Mouse (Mus musculus) layer of hippocampus, postnatal 14 days (tissue): ENCODE data around the gene Sec23ip. TPM values are rescaled to one million over a fixed set of nuclear protein-coding genes. Genes with fewer than 3 reads are reported as not detected.

ENCODE experiments used
- DNase-seq, 2 experiments: peaks; one replicate each; pipeline ENCODE4 v3.0.0; 2021 to 2022; ENCODE audit warnings: low spot score in 2 of 2, mixed read lengths in 1 of 2
- microRNA-seq, 2 experiments: library from miRNA; unstranded; fragments of <30 nt; microRNA quantifications; one replicate each; pipeline ENCODE4 v1.2.0; 2021
- total RNA-seq, 2 experiments: library from RNA; stranded (reverse); gene quantifications; 2 replicates each; pipeline ENCODE4 v1.2.3; 2021

The Sec23ip gene
- total RNA-seq, 2 experiments from 2014 or later: 47.2 to 49.3 TPM

GRCm38 (mm10) chr7:128766696-128767095 lies 22.0 kb downstream of the Sec23ip start:
- no peak for DNase-seq

GRCm38 (mm10) chr7:128777201-128777600 lies 32.5 kb downstream of the Sec23ip start:
- no peak for DNase-seq

- DNase-seq: peak; percentile 41 to 63
Observed at GRCm38 (mm10) chr7:128779305-128779704, 34.6 kb downstream of the Sec23ip start.

- no peak for DNase-seq
Observed at GRCm38 (mm10) chr7:128781846-128782245, 37.1 kb downstream of the Sec23ip start.

- DNase-seq: no peak
Observed at GRCm38 (mm10) chr7:128790045-128790444, 45.3 kb downstream of the Sec23ip start.

- no peak for DNase-seq
Observed at GRCm38 (mm10) chr7:128793464-128793863, 48.7 kb downstream of the Sec23ip start.

- no peak for DNase-seq
Observed at GRCm38 (mm10) chr7:128824986-128825563, 80.3 kb downstream of the Sec23ip start.

GRCm38 (mm10) chr7:128832455-128833081 lies 87.8 kb downstream of the Sec23ip start:
- no peak for DNase-seq

- DNase-seq: no peak
Observed at GRCm38 (mm10) chr7:128833196-128833595, 88.5 kb downstream of the Sec23ip start.

Small RNA genes within 50 kb of the gene (microRNA-seq; reads per million reads assigned to microRNA genes)
- gene Gm25778: 0 reads per million in 2 experiments

Other genes starting within 250 kb of the Sec23ip start
- 10 to 100 TPM in 1 of 2 experiments, 1 to 10 TPM in 1; 8.9 to 10.3 TPM for gene Bag3, start 221.3 kb upstream of the Sec23ip start, total RNA-seq
- gene Inpp5f, start 133.6 kb upstream of the Sec23ip start, total RNA-seq: 100 to 1,000 TPM; 246 to 261 TPM
- gene Mcmbp, start 4.4 kb upstream of the Sec23ip start, total RNA-seq: 10 to 100 TPM; 24.0 to 29.1 TPM